Comparison of ENCODE assay signal across 8 mouse cellular contexts in the genomic region with DNA sequence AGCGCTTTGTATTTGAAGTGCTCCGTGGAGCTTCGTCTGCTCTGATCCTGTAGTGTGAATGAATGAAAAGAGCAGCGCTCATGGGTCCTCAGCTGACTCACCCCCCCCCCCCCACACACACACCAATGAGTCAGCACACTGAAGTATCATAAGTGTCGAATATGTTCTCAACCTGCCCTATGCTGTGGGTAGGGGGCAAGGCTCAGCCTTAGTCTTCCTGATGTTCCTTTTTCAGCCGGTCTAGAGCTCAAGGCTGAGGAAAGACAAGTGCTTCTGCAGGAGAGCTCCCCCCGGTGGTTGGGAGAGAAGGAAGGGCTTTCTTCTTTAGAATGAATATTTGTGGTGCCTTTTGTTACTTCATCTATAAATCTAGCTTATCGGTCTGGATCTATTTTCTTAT. TPM values are rescaled to one million over a fixed set of nuclear protein-coding genes. Genes with fewer than 3 reads are reported as not detected.
DNase-seq lines count a peak whose midpoint lies in the region; ATAC-seq and TF ChIP-seq lines count a peak whose summit lies in the region.

No protein-coding gene starts in this region.

- 0 out of 2 replicates have a peak, but pooled peaks have one; percentile 7 for TF ChIP-seq CTCF in G1E (IDR thresholded peaks at IDR 0.05; ENCODE audit: low read depth, low read length)
- TF ChIP-seq CTCF in kidney, postnatal 0 days (IDR thresholded peaks at IDR 0.05; ENCODE audit: low read depth), result peak; percentile 63

- no peak overlapping the region for H3K4me3 ChIP-seq in hindbrain, embryonic 16.5 days (ENCODE audit: low read length)
- no peak overlapping the region for H3K4me3 ChIP-seq in hindbrain, embryonic 12.5 days
- no peak overlapping the region for H3K4me3 ChIP-seq in G1E (ENCODE audit: low read depth, low read length)
- no peak overlapping the region for H3K4me3 ChIP-seq in kidney, postnatal 0 days (replicated peaks; ENCODE audit: low read depth, low read length)
- H3K4me3 ChIP-seq in midbrain, embryonic 13.5 days (replicated peaks), result no peak overlapping the region

- no peak overlapping the region for H3K27ac ChIP-seq in hindbrain, embryonic 16.5 days (ENCODE audit: low read depth, low read length)
- no peak overlapping the region for H3K27ac ChIP-seq in hindbrain, embryonic 12.5 days
- H3K27ac ChIP-seq in kidney, postnatal 0 days, result no peak overlapping the region
- H3K27ac ChIP-seq in midbrain, embryonic 13.5 days, result no peak overlapping the region

- DNase-seq in G1E (ENCODE audit: low spot score), result no peak
- peak; percentile 48 for DNase-seq in kidney, postnatal 0 days (ENCODE audit: low spot score)
- DNase-seq in thymus, adult 18-20 months, result no peak
- DNase-seq in heart, adult 9 months (ENCODE audit: low spot score in 2 of 2), result no peak

- no peaks in the 10 kb centered on the region for H3K27me3 ChIP-seq in hindbrain, embryonic 16.5 days (replicated peaks; ENCODE audit: control insufficient read depth, insufficient read depth, low read length)
- peaks cover 21% of the 10 kb centered on the region for H3K27me3 ChIP-seq in hindbrain, embryonic 12.5 days
- H3K27me3 ChIP-seq in G1E (ENCODE audit: insufficient read depth, low read length), result peaks cover 13% of the 10 kb centered on the region; the same call in 1 of the 2 replicates
- no peaks in the 10 kb centered on the region for H3K27me3 ChIP-seq in kidney, postnatal 0 days (ENCODE audit: insufficient read depth, low read length)
- peaks cover 10% of the 10 kb centered on the region; the same call in 1 of the 2 replicates for H3K27me3 ChIP-seq in midbrain, embryonic 13.5 days

- no peak overlapping the region for H3K9ac ChIP-seq in hindbrain, embryonic 16.5 days (ENCODE audit: low read depth, low read length)
- H3K9ac ChIP-seq in hindbrain, embryonic 12.5 days, result no peak overlapping the region
- H3K9ac ChIP-seq in kidney, postnatal 0 days (ENCODE audit: low read depth, low read length), result no peak overlapping the region
- H3K9ac ChIP-seq in midbrain, embryonic 13.5 days (replicated peaks), result no peak overlapping the region

- no peaks in the 10 kb centered on the region for H3K9me3 ChIP-seq in hindbrain, embryonic 16.5 days (ENCODE audit: control insufficient read depth, low read length)
- no peaks in the 10 kb centered on the region for H3K9me3 ChIP-seq in hindbrain, embryonic 12.5 days (replicated peaks)
- no peaks in the 10 kb centered on the region for H3K9me3 ChIP-seq in G1E (replicated peaks)
- no peaks in the 10 kb centered on the region for H3K9me3 ChIP-seq in kidney, postnatal 0 days (replicated peaks; ENCODE audit: low read length)
- H3K9me3 ChIP-seq in midbrain, embryonic 13.5 days, result no peaks in the 10 kb centered on the region

- no peaks in the 10 kb centered on the region for H3K4me1 ChIP-seq in hindbrain, embryonic 16.5 days (ENCODE audit: control insufficient read depth, insufficient read depth, low read depth, low read length)
- H3K4me1 ChIP-seq in hindbrain, embryonic 12.5 days, result no peaks in the 10 kb centered on the region
- no peaks in the 10 kb centered on the region for H3K4me1 ChIP-seq in G1E (ENCODE audit: insufficient read depth, low read depth, low read length)
- H3K4me1 ChIP-seq in kidney, postnatal 0 days (replicated peaks; ENCODE audit: insufficient read depth, low read length), result 0 out of 2 replicates have a peak, but pooled peaks cover 3% of the 10 kb centered on the region
- 0 out of 2 replicates have a peak, but pooled peaks cover 3% of the 10 kb centered on the region for H3K4me1 ChIP-seq in midbrain, embryonic 13.5 days (replicated peaks)

- no peak overlapping the region for H3K4me2 ChIP-seq in hindbrain, embryonic 16.5 days (ENCODE audit: low read length)
- no peak overlapping the region for H3K4me2 ChIP-seq in hindbrain, embryonic 12.5 days (replicated peaks)
- H3K4me2 ChIP-seq in kidney, postnatal 0 days (ENCODE audit: low read length), result no peak overlapping the region
- H3K4me2 ChIP-seq in midbrain, embryonic 13.5 days (replicated peaks), result no peak overlapping the region

- no peaks in the 10 kb centered on the region for H3K36me3 ChIP-seq in hindbrain, embryonic 16.5 days (ENCODE audit: control insufficient read depth, insufficient read depth, low read length)
- H3K36me3 ChIP-seq in hindbrain, embryonic 12.5 days, result no peaks in the 10 kb centered on the region
- H3K36me3 ChIP-seq in G1E (replicated peaks), result no peaks in the 10 kb centered on the region
- H3K36me3 ChIP-seq in kidney, postnatal 0 days (ENCODE audit: insufficient read depth, low read length), result no peaks in the 10 kb centered on the region
- no peaks in the 10 kb centered on the region for H3K36me3 ChIP-seq in midbrain, embryonic 13.5 days

- WGBS in hindbrain, embryonic 16.5 days, result 55% methylated on average over 8 of the region's 8 CpGs
- WGBS in hindbrain, embryonic 12.5 days, result 58% methylated on average over 8 of the region's 8 CpGs
- WGBS in kidney, postnatal 0 days, result 51% methylated on average over 8 of the region's 8 CpGs
- WGBS in midbrain, embryonic 13.5 days, result 48% methylated on average over 8 of the region's 8 CpGs

- ATAC-seq in hindbrain, embryonic 16.5 days, result 0 out of 2 replicates have a peak, but pooled peaks have one; percentile 21
- no peak for ATAC-seq in hindbrain, embryonic 12.5 days (ENCODE audit: low FRiP score)
- no peak for ATAC-seq in G1E (ENCODE audit: extremely low read depth, insufficient number of reproducible peaks, low FRiP score, poor library complexity, severe bottlenecking)
- peak; percentile 80 for ATAC-seq in common myeloid progenitor, adult 5-6 weeks (replicated peaks; ENCODE audit: low read depth, poor library complexity, severe bottlenecking)
- ATAC-seq in kidney, postnatal 0 days (replicated peaks; ENCODE audit: low FRiP score, low read depth), result peak; percentile 65
- ATAC-seq in midbrain, embryonic 13.5 days, result 0 out of 2 replicates have a peak, but pooled peaks have one; percentile 36

RNA-seq across cellular contexts. Expression of gene Cftr, which starts 1.1 kb away (rescaled TPM):
- polyA plus RNA-seq in hindbrain, embryonic 16.5 days (2015; fragmentation: Nextera tagmentation; extraction: Ambion mirVana), result 0.83 and 1.0 TPM in 2 replicates
- polyA plus RNA-seq in hindbrain, embryonic 12.5 days (2016; fragmentation: Nextera tagmentation; extraction: Ambion mirVana), result 0.19 and 0.47 TPM in 2 replicates
- total RNA-seq in G1E (2014; fragmentation: Nextera tagmentation) (not detected in 2 replicates), G1E (2017) (0.98 TPM in 1 of 2 replicates, not detected in the other)
- polyA plus RNA-seq in G1E (2012), result not detected in 2 replicates
- not detected in 2 replicates for total RNA-seq in common myeloid progenitor, adult 5-6 weeks (2017)
- polyA plus RNA-seq in kidney, postnatal 0 days (2015; fragmentation: Nextera tagmentation; extraction: Ambion mirVana), result 3.3 and 3.7 TPM in 2 replicates
- 0.22 and 0.30 TPM in 2 replicates for polyA plus RNA-seq in midbrain, embryonic 13.5 days (2015; fragmentation: Nextera tagmentation; extraction: Ambion mirVana)

Comparison
In these comparisons a context has a peak if more than half of its experiments do, and no peak if none do; other contexts are left out.
1. ATAC-seq: peak in hindbrain, embryonic 16.5 days (single experiment), common myeloid progenitor, adult 5-6 weeks (single experiment), kidney, postnatal 0 days (single experiment) and midbrain, embryonic 13.5 days (single experiment); none in hindbrain, embryonic 12.5 days (single experiment) and G1E (single experiment).